Mouse (Mus musculus) embryonic facial prominence, embryonic 14.5 days (tissue): ENCODE data around the gene Ptgfr. TPM values are rescaled to one million over a fixed set of nuclear protein-coding genes. Genes with fewer than 3 reads are reported as not detected.

Experiments
- ATAC-seq: fragments of 200-750 bp; cut with Nextera tagmentation; 2 replicates; pipeline ENCODE4 v1.8.0; 2017; ENCODE audit warnings: low read depth, moderate number of reproducible peaks, moderate TSS enrichment
- DNase-seq: peaks from one replicate; pipeline ENCODE4 v3.0.0-alpha.2; 2015; ENCODE audit warnings: low spot score
- H3K27ac ChIP-seq: fragments of 300-500 bp; sonication (generic); replicated peaks from 2 replicates; pipeline ENCODE4 v1.5.1; 2014; ENCODE audit warnings: low read depth, mild to moderate bottlenecking, low read length, moderate library complexity
- H3K27me3 ChIP-seq: fragments of 300-500 bp; sonication (generic); replicated peaks from 2 replicates; pipeline ENCODE4 v1.6.1; 2014; ENCODE audit warnings: low read length; ENCODE audit not compliant: control insufficient read depth, insufficient read depth
- H3K36me3 ChIP-seq: fragments of 300-500 bp; sonication (generic); 2 replicates; pipeline ENCODE4 v1.6.1; 2014; ENCODE audit warnings: low read length, mixed read lengths; ENCODE audit not compliant: control insufficient read depth, insufficient read depth
- H3K4me1 ChIP-seq: fragments of 300-500 bp; sonication (generic); 2 replicates; pipeline ENCODE4 v1.6.1; 2014; ENCODE audit warnings: antibody characterized with exemption, low read length; ENCODE audit not compliant: control insufficient read depth, insufficient read depth
- H3K4me2 ChIP-seq: fragments of 300-500 bp; sonication (generic); 2 replicates; pipeline ENCODE4 v1.6.1; 2014; ENCODE audit warnings: low read depth, mild to moderate bottlenecking, low read length, moderate library complexity, mixed read lengths
- H3K4me3 ChIP-seq: fragments of 300-500 bp; sonication (generic); 2 replicates; pipeline ENCODE4 v1.5.1; 2014; ENCODE audit warnings: low read depth, mild to moderate bottlenecking, low read length
- H3K9ac ChIP-seq: fragments of 300-500 bp; sonication (generic); 2 replicates; pipeline ENCODE4 v1.6.1; 2014; ENCODE audit warnings: low read depth, mild to moderate bottlenecking, low read length, moderate library complexity, mixed read lengths
- H3K9me3 ChIP-seq: fragments of 300-500 bp; sonication (generic); 2 replicates; pipeline ENCODE4 v1.6.1; 2016; ENCODE audit warnings: low read length; ENCODE audit not compliant: control insufficient read depth
- WGBS: fragments of 180-500 bp; shearing (Covaris S2); extraction: QIAGEN DNeasy Blood & Tissue Kit; methylation state at CpG from one replicate; pipeline ENCODE4 v1.1.7; 2014; 5-methylcytosine and 5-hydroxymethylcytosine counted together
- polyA plus RNA-seq: library from polyadenylated mRNA; unstranded; fragments of >200 nt; fragmentation: Nextera tagmentation; extraction: Ambion mirVana; gene quantifications from 2 replicates; pipeline ENCODE4 v1.2.1, GENCODE M21; 2014

Ptgfr gene
- polyA plus RNA-seq, 1 experiment from 2014 or later, result 10.2 TPM

GRCm38 (mm10) chr3:151840688-151841087 lies 3.3 kb upstream of the Ptgfr start:
- H3K27ac ChIP-seq, result no peak overlapping the region
- H3K4me3 ChIP-seq, result no peak overlapping the region
- no peak overlapping the region for H3K9ac ChIP-seq
- no peak for ATAC-seq
- DNase-seq, result no peak
- H3K4me2 ChIP-seq, result no peak overlapping the region
- H3K36me3 ChIP-seq, result no peaks in the 10 kb centered on the region
- H3K27me3 ChIP-seq, result peaks cover 3% of the 10 kb centered on the region; the same call in 1 of the 2 replicates
- H3K9me3 ChIP-seq, result no peaks in the 10 kb centered on the region
- WGBS, result 56% methylated on average over 3 of the region's 3 CpGs
- peaks cover 8% of the 10 kb centered on the region; the same call in 1 of the 2 replicates for H3K4me1 ChIP-seq

GRCm38 (mm10) chr3:151838372-151838771 lies 942 bp upstream of the Ptgfr start:
- no peak overlapping the region for H3K27ac ChIP-seq
- DNase-seq, result no peak
- peak overlapping the region; percentile 81 for H3K4me2 ChIP-seq
- no peak for ATAC-seq
- H3K4me1 ChIP-seq, result 0 out of 2 replicates have a peak, but pooled peaks cover 3% of the 10 kb centered on the region
- no peaks in the 10 kb centered on the region for H3K36me3 ChIP-seq
- H3K27me3 ChIP-seq, result peaks cover 3% of the 10 kb centered on the region; the same call in 1 of the 2 replicates
- no peak overlapping the region for H3K9ac ChIP-seq
- no peaks in the 10 kb centered on the region for H3K9me3 ChIP-seq
- WGBS, result 51% methylated on average over 6 of the region's 6 CpGs
- H3K4me3 ChIP-seq, result no peak overlapping the region

GRCm38 (mm10) chr3:151837749-151838148 lies 319 bp upstream of the Ptgfr start:
- H3K27me3 ChIP-seq, result peaks cover 3% of the 10 kb centered on the region; the same call in 1 of the 2 replicates
- peak overlapping the region; percentile 48 for H3K4me3 ChIP-seq
- DNase-seq (no peak), ATAC-seq (no peak)
- H3K27ac ChIP-seq, result peak overlapping the region; percentile 74; the same call in 1 of the 2 replicates
- no peaks in the 10 kb centered on the region for H3K9me3 ChIP-seq
- peak overlapping the region; percentile 69 for H3K9ac ChIP-seq
- 41% methylated on average over 9 of the region's 9 CpGs for WGBS
- peak overlapping the region; percentile 81 for H3K4me2 ChIP-seq
- no peaks in the 10 kb centered on the region for H3K36me3 ChIP-seq
- H3K4me1 ChIP-seq, result 0 out of 2 replicates have a peak, but pooled peaks cover 3% of the 10 kb centered on the region

GRCm38 (mm10) chr3:151836451-151836850 lies 979 bp downstream of the Ptgfr start:
- Histone ChIP-seq H3K4me1 (0 out of 2 replicates have a peak, but pooled peaks cover 3% of the 10 kb centered on the region), H3K27ac (no peak overlapping the region), H3K36me3 (no peaks in the 10 kb centered on the region), H3K27me3 (peaks cover 3% of the 10 kb centered on the region; the same call in 1 of the 2 replicates), H3K9me3 (no peaks in the 10 kb centered on the region), H3K9ac (peak overlapping the region; percentile 69), H3K4me3 (peak overlapping the region; percentile 48), H3K4me2 (peak overlapping the region; percentile 81)
- DNase-seq (no peak), ATAC-seq (peak; percentile 8; the same call in 1 of the 2 replicates)
- WGBS, result 3% methylated on average over 4 of the region's 5 CpGs

GRCm38 (mm10) chr3:151835831-151836230 lies 1.6 kb downstream of the Ptgfr start:
- no peak overlapping the region for H3K27ac ChIP-seq
- no peaks in the 10 kb centered on the region for H3K36me3 ChIP-seq
- no peak overlapping the region for H3K9ac ChIP-seq
- no peaks in the 10 kb centered on the region for H3K9me3 ChIP-seq
- H3K4me3 ChIP-seq, result peak overlapping the region; percentile 48; the same call in 1 of the 2 replicates
- H3K4me1 ChIP-seq, result 0 out of 2 replicates have a peak, but pooled peaks cover 3% of the 10 kb centered on the region
- H3K4me2 ChIP-seq, result peak overlapping the region; percentile 81
- 65% methylated on average over 3 of the region's 3 CpGs for WGBS
- peaks cover 3% of the 10 kb centered on the region; the same call in 1 of the 2 replicates for H3K27me3 ChIP-seq
- ATAC-seq (no peak), DNase-seq (no peak)

- H3K9me3 ChIP-seq, result no peaks in the 10 kb centered on the region
- DNase-seq (peak; percentile 28), ATAC-seq (no peak)
- H3K4me3 ChIP-seq, result no peak overlapping the region
- WGBS, result 51% methylated on average over 11 of the region's 11 CpGs
- no peaks in the 10 kb centered on the region for H3K36me3 ChIP-seq
- no peaks in the 10 kb centered on the region for H3K4me1 ChIP-seq
- H3K27me3 ChIP-seq, result no peaks in the 10 kb centered on the region
- no peak overlapping the region for H3K9ac ChIP-seq
- no peak overlapping the region for H3K27ac ChIP-seq
- H3K4me2 ChIP-seq, result no peak overlapping the region
These were observed 9.3 kb downstream of the Ptgfr start for GRCm38 (mm10) chr3:151827950-151828610.

- Histone ChIP-seq H3K4me3 (no peak overlapping the region), H3K27me3 (no peaks in the 10 kb centered on the region), H3K9ac (no peak overlapping the region), H3K4me2 (no peak overlapping the region), H3K27ac (no peak overlapping the region), H3K4me1 (no peaks in the 10 kb centered on the region), H3K9me3 (no peaks in the 10 kb centered on the region), H3K36me3 (no peaks in the 10 kb centered on the region)
- no peak for ATAC-seq
- 50% methylated on average over 4 of the region's 4 CpGs for WGBS
- peak; percentile 39 for DNase-seq
These were observed 17.6 kb downstream of the Ptgfr start for GRCm38 (mm10) chr3:151819811-151820210.

- no peaks in the 10 kb centered on the region for H3K4me1 ChIP-seq
- 76% methylated on average over 6 of the region's 6 CpGs for WGBS
- DNase-seq, result no peak
- H3K27ac ChIP-seq, result no peak overlapping the region
- H3K9me3 ChIP-seq, result no peaks in the 10 kb centered on the region
- H3K9ac ChIP-seq, result no peak overlapping the region
- no peaks in the 10 kb centered on the region for H3K36me3 ChIP-seq
- no peak overlapping the region for H3K4me2 ChIP-seq
- no peak for ATAC-seq
- no peaks in the 10 kb centered on the region for H3K27me3 ChIP-seq
- H3K4me3 ChIP-seq, result no peak overlapping the region
These were observed 19.2 kb downstream of the Ptgfr start for GRCm38 (mm10) chr3:151818265-151818664.

GRCm38 (mm10) chr3:151808613-151809012 lies 28.8 kb downstream of the Ptgfr start:
- no peak for ATAC-seq
- H3K4me1 ChIP-seq, result no peaks in the 10 kb centered on the region
- 64% methylated on average over 2 of the region's 2 CpGs for WGBS
- H3K9ac ChIP-seq, result no peak overlapping the region
- no peak for DNase-seq
- H3K4me2 ChIP-seq, result no peak overlapping the region
- H3K27me3 ChIP-seq, result no peaks in the 10 kb centered on the region
- H3K36me3 ChIP-seq, result no peaks in the 10 kb centered on the region
- no peak overlapping the region for H3K4me3 ChIP-seq
- no peak overlapping the region for H3K27ac ChIP-seq
- H3K9me3 ChIP-seq, result no peaks in the 10 kb centered on the region
